Mouse (Mus musculus) liver, adult 2 months (tissue): ENCODE measurements around the gene Dcaf10. TPM values are rescaled to one million over a fixed set of nuclear protein-coding genes. Genes with fewer than 3 reads are reported as not detected.

Source experiments
- DNase-seq: peaks from one replicate; pipeline ENCODE4 v3.0.0-alpha.2; 2011; ENCODE audit warnings: low read depth, low spot score; ENCODE audit errors: extremely low read depth
- H3K27ac ChIP-seq: fragments of 200-500 bp; replicated peaks from 2 replicates; pipeline ENCODE4 v1.5.1; 2012; ENCODE audit warnings: low read depth, mild to moderate bottlenecking, control low read depth, inconsistent platforms, low read length; ENCODE audit not compliant: insufficient read depth
- H3K27me3 ChIP-seq: fragments of 200-500 bp; 2 replicates; pipeline ENCODE4 v1.6.1; 2012; ENCODE audit warnings: mild to moderate bottlenecking, moderate library complexity, low read length, inconsistent platforms; ENCODE audit not compliant: control insufficient read depth, insufficient read depth
- H3K36me3 ChIP-seq: fragments of 200-500 bp; 2 replicates; pipeline ENCODE4 v1.6.1; 2012; ENCODE audit warnings: low read length, inconsistent platforms; ENCODE audit not compliant: control insufficient read depth, insufficient read depth
- H3K4me1 ChIP-seq: fragments of 200-500 bp; 2 replicates; pipeline ENCODE4 v1.6.1; 2011; ENCODE audit warnings: low read length; ENCODE audit not compliant: control insufficient read depth, insufficient read depth
- H3K4me3 ChIP-seq: fragments of 200-500 bp; 2 replicates; pipeline ENCODE4 v1.5.1; 2011; ENCODE audit warnings: low read depth, mild to moderate bottlenecking, control low read depth, low read length, moderate library complexity; ENCODE audit not compliant: insufficient read depth
- H3K79me2 ChIP-seq: fragments of 200-500 bp; 2 replicates; pipeline ENCODE4 v1.6.1; 2012; ENCODE audit warnings: inconsistent platforms, mild to moderate bottlenecking, low read length, moderate library complexity; ENCODE audit not compliant: control insufficient read depth, insufficient read depth
- H3K9ac ChIP-seq: fragments of 200-500 bp; 2 replicates; pipeline ENCODE4 v1.6.1; 2012; ENCODE audit warnings: low read depth, mild to moderate bottlenecking, control low read depth, inconsistent platforms, low read length
- CTCF ChIP-seq: fragments of 200-500 bp; IDR thresholded peaks from 2 replicates; pipeline ENCODE4 v1.5.1; 2011; ENCODE audit warnings: low read depth, low read length, control low read depth
- POLR2A ChIP-seq: fragments of 200-500 bp; IDR thresholded peaks from 2 replicates; pipeline ENCODE4 v1.6.1; 2011; ENCODE audit warnings: low read length, control low read depth; ENCODE audit not compliant: insufficient read depth; ENCODE audit errors: extremely low read depth
- WGBS: fragments of 180-500 bp; shearing (Covaris S2); methylation state at CpG from one replicate; pipeline ENCODE4 v1.1.7; 2018; 5-methylcytosine and 5-hydroxymethylcytosine counted together
- polyA plus RNA-seq: library from polyadenylated mRNA; depleted of rRNA; stranded (reverse); fragments of >200 nt; gene quantifications from 2 replicates; pipeline ENCODE4 v1.2.3, GENCODE M21; 2012; rRNA removed
- total RNA-seq: library from RNA; depleted of rRNA; stranded (reverse); fragments of >200 nt; gene quantifications from 2 replicates; pipeline ENCODE4 v1.2.3, GENCODE M21; 2014; rRNA removed

The Dcaf10 gene
- total RNA-seq (8.5 and 11.6 TPM in 2 replicates), polyA plus RNA-seq (12.9 and 16.7 TPM in 2 replicates)

DNA sequence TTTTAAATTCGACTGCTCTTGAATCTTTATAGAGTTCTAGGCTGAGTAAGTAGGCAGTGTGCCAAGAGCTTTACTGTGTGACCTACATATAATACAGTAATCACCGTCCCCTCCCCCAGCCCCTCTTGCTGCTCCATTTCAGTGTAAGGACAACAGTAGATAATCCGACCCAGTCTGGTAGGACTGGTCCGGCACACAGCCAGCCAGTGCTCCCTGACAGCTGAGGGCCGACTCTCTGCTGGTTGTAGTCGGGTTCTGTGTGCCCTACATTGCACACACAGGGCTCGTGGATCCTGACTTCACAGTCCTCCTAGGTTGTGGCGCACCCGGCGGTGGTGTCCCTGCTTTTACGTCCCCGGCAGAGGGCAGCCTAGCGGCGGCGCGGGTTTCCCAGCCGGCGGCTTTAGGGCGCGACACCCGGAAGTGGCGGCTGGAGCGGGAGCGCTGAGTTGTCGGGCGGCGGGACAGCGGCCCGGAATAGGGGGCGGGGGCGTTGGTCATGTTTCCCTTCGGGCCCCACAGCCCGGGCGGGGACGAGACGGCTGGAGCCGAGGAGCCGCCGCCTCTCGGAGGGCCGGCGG, at the start of gene Dcaf10:
Gene Dcaf10 (plus strand): TSS at position 433 of the 581 bp plus-strand sequence.
- H3K9ac ChIP-seq: peak within 1 kb of the TSS; percentile 91
- H3K36me3 ChIP-seq: peaks cover 4% of the 10 kb centered on the region
- peak within 1 kb of the TSS; percentile 74 for H3K4me3 ChIP-seq
- H3K79me2 ChIP-seq: peaks cover 11% of the 10 kb centered on the region
- peaks cover 8% of the 10 kb centered on the region for H3K4me1 ChIP-seq
- WGBS: under 1% methylated on average over 42 of the region's 42 CpGs
- peak within 1 kb of the TSS; percentile 71 for H3K27ac ChIP-seq
- peak; percentile 75 for DNase-seq
- peak; percentile 44 for TF ChIP-seq CTCF
- no peak; the same call in 1 of the 2 replicates for TF ChIP-seq POLR2A
- H3K27me3 ChIP-seq: no peaks in the 10 kb centered on the region

DNA sequence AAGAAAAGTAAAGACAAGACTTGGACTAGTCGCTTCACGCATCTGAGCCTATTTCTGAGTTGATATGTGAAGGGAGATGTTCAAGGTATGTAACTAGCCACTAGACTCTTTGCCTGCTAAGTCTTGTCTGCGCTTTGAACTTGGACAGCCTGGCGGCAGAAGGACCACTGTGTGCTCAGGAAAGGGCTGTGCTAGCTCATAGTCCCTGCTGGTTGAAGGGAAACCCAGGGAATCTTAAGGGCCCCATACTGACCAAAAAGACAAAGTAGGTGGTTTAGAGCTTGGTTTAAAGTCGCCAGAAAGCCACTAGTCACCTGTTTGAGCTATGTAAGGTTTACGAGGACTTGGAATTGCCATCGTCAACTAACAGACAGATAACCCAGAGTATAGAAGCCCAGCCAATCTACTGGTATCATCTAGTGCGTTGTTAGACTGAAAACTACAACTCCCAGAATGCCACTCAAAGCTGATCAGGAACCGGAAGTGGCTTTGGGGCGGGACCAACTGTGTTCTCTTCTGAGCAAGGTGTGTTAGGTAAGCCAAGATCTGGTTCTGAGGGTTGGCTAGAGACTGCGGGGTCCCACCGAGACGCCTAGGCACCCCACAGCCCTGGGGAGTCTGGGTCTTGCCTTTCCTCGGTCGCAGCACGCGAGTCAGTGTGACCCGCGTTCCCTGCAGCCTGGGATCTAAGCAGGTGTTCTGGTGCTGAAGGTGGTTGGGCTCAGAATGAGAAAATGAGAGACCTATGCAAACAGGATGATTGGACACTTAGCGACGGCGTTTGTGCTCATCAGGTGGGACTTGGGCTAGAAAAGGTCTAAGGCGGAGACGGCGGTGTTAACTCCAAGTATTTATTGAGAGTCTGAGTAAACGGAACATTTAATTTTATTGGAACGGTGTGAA, 45.0 kb upstream of the Dcaf10 start, which contains the start of gene Trmt10b:
Gene Trmt10b (plus strand): TSS at position 466 of the 903 bp plus-strand sequence.
- peaks cover 10% of the 10 kb centered on the region; the same call in 1 of the 2 replicates for H3K36me3 ChIP-seq
- peak; percentile 84 for DNase-seq
- TF ChIP-seq POLR2A (no peak), CTCF (no peak)
- WGBS: 16% methylated on average over 27 of the region's 27 CpGs
- peak within 1 kb of the TSS; percentile 6; the same call in 1 of the 2 replicates for H3K27ac ChIP-seq
- peak within 1 kb of the TSS; percentile 78 for H3K9ac ChIP-seq
- peak within 1 kb of the TSS; percentile 90 for H3K4me3 ChIP-seq
- H3K79me2 ChIP-seq: peaks cover 3% of the 10 kb centered on the region; the same call in 1 of the 2 replicates
- H3K27me3 ChIP-seq: no peaks in the 10 kb centered on the region
- peaks cover 2% of the 10 kb centered on the region; the same call in 1 of the 2 replicates for H3K4me1 ChIP-seq

DNA sequence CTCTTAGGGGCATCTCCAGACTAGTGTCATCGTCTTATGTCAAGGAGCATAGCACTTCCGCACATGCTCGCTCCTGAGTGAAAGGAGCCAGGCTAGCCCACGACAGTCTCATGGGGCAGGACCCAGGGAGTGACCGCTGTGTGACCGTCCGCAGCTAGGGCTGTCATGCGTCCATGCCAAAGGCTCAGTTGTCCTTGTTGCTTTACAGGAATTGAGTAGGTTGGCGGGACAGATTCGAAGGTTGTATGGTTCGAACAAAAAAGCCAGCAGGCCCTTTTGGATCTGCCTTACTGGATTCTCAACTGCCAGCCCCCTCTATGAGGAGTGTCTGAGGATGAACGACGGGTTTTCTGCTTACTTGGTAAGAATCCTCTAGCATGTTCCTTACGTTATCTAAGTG, 36.4 kb upstream of the Dcaf10 start:
- Histone ChIP-seq H3K27me3 (no peaks in the 10 kb centered on the region), H3K79me2 (no peaks in the 10 kb centered on the region), H3K27ac (no peak overlapping the region), H3K9ac (no peak overlapping the region), H3K4me1 (no peaks in the 10 kb centered on the region), H3K4me3 (no peak overlapping the region), H3K36me3 (peaks cover 41% of the 10 kb centered on the region)
- WGBS: 97% methylated on average over 14 of the region's 14 CpGs
- no peak for DNase-seq
- TF ChIP-seq CTCF (no peak), POLR2A (no peak)

DNA sequence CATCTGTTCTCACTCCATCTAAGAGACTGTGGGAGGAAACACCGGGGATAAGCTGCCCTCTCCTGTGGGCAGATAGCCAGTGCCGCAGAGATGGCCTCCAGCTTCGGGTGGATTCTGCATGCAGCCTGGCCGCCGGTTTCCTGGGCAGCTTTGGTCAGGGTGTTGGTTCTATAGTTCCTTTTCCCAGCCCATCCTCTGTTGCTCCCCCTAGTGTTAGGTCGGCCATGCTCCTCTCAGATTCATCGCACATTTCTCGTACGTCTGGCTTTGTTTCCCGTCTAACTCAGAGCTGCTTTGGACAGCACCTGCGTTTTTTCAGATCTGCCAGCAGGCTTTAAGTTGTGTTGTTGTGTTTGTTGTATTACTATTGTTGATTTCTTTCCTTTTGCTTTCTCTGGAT, 33.9 kb upstream of the Dcaf10 start:
- H3K4me3 ChIP-seq: no peak overlapping the region
- no peak overlapping the region for H3K27ac ChIP-seq
- no peak for TF ChIP-seq POLR2A
- TF ChIP-seq CTCF: peak; percentile 49
- no peak overlapping the region for H3K9ac ChIP-seq
- 64% methylated on average over 11 of the region's 11 CpGs for WGBS
- no peak for DNase-seq
- H3K79me2 ChIP-seq: no peaks in the 10 kb centered on the region
- no peaks in the 10 kb centered on the region for H3K4me1 ChIP-seq
- H3K27me3 ChIP-seq: no peaks in the 10 kb centered on the region
- peaks cover 23% of the 10 kb centered on the region for H3K36me3 ChIP-seq

DNA sequence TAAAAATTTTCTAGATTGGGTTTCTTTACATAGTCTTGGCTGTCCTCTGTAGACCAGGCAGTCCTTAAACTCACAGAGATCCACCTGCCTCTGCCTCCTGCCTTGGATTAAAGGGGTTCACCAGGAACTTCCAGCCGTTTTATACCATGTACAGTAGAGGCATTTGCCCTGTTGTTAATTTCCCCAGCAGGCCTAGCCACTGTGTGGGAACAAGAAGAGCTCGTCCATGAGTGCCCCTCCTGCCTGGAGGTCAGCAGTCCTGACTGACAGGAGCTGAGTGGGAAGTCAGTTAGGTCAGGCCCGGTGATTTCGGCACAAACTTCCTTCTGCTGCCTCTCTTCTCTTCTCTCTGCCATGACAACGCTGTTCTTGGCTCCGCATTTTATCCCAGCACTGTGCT, 33.3 kb upstream of the Dcaf10 start:
- no peak for TF ChIP-seq POLR2A
- no peak for TF ChIP-seq CTCF
- Histone ChIP-seq H3K27ac (no peak overlapping the region), H3K36me3 (peaks cover 22% of the 10 kb centered on the region), H3K4me1 (no peaks in the 10 kb centered on the region), H3K4me3 (no peak overlapping the region), H3K79me2 (no peaks in the 10 kb centered on the region), H3K27me3 (no peaks in the 10 kb centered on the region), H3K9ac (no peak overlapping the region)
- no peak for DNase-seq
- WGBS: 93% methylated on average over 6 of the region's 6 CpGs
